Mouse (Mus musculus): Measurements from ENCODE around the gene Atf7ip. TPM values are rescaled to one million over a fixed set of nuclear protein-coding genes. Genes with fewer than 3 reads are reported as not detected.
A peak's percentile ranks its signal among the peaks of the same experiment; 100 is the strongest.

Atf7ip gene
- total RNA-seq, 1 experiment from 2014 or later, result 211 TPM

GRCm38 (mm10) chr6:136517221-136517620 is 11.3 kb downstream of the Atf7ip start:
- no peak for ATAC-seq (ENCODE audit: extremely low read depth, insufficient number of reproducible peaks, low FRiP score, poor library complexity, severe bottlenecking)

GRCm38 (mm10) chr6:136518537-136519246 is 12.7 kb downstream of the Atf7ip start:
- peak; percentile 91 for ATAC-seq (ENCODE audit: extremely low read depth, insufficient number of reproducible peaks, low FRiP score, poor library complexity, severe bottlenecking)

GRCm38 (mm10) chr6:136519254-136519653 is 13.3 kb downstream of the Atf7ip start:
- peak; percentile 33 for ATAC-seq (ENCODE audit: extremely low read depth, insufficient number of reproducible peaks, low FRiP score, poor library complexity, severe bottlenecking)

- ATAC-seq (ENCODE audit: extremely low read depth, insufficient number of reproducible peaks, low FRiP score, poor library complexity, severe bottlenecking), result no peak
These were observed 14.4 kb downstream of the Atf7ip start for GRCm38 (mm10) chr6:136520361-136520760.

- no peak for ATAC-seq (ENCODE audit: extremely low read depth, insufficient number of reproducible peaks, low FRiP score, poor library complexity, severe bottlenecking)
These were observed 15.7 kb downstream of the Atf7ip start for GRCm38 (mm10) chr6:136521681-136522080.

GRCm38 (mm10) chr6:136522658-136523057 is 16.7 kb downstream of the Atf7ip start:
- no peak for ATAC-seq (ENCODE audit: extremely low read depth, insufficient number of reproducible peaks, low FRiP score, poor library complexity, severe bottlenecking)

GRCm38 (mm10) chr6:136524751-136525150 is 18.8 kb downstream of the Atf7ip start:
- ATAC-seq (ENCODE audit: extremely low read depth, insufficient number of reproducible peaks, low FRiP score, poor library complexity, severe bottlenecking), result no peak

GRCm38 (mm10) chr6:136525567-136525966 is 19.6 kb downstream of the Atf7ip start:
- ATAC-seq (ENCODE audit: extremely low read depth, insufficient number of reproducible peaks, low FRiP score, poor library complexity, severe bottlenecking), result no peak

- no peak for ATAC-seq (ENCODE audit: extremely low read depth, insufficient number of reproducible peaks, low FRiP score, poor library complexity, severe bottlenecking)
These were observed 23.2 kb downstream of the Atf7ip start for GRCm38 (mm10) chr6:136529156-136529555.

GRCm38 (mm10) chr6:136531792-136532230 is 25.8 kb downstream of the Atf7ip start:
- ATAC-seq (ENCODE audit: extremely low read depth, insufficient number of reproducible peaks, low FRiP score, poor library complexity, severe bottlenecking), result peak; percentile 63

- ATAC-seq (ENCODE audit: extremely low read depth, insufficient number of reproducible peaks, low FRiP score, poor library complexity, severe bottlenecking), result 0 out of 2 replicates have a peak, but pooled peaks have one; percentile 16
These were observed 26.7 kb downstream of the Atf7ip start for GRCm38 (mm10) chr6:136532535-136533291.

- no peak for ATAC-seq (ENCODE audit: extremely low read depth, insufficient number of reproducible peaks, low FRiP score, poor library complexity, severe bottlenecking)
These were observed 27.8 kb downstream of the Atf7ip start for GRCm38 (mm10) chr6:136533804-136534203.

- no peak for ATAC-seq (ENCODE audit: extremely low read depth, insufficient number of reproducible peaks, low FRiP score, poor library complexity, severe bottlenecking)
These were observed 28.5 kb downstream of the Atf7ip start for GRCm38 (mm10) chr6:136534444-136534843.

GRCm38 (mm10) chr6:136535176-136535575 is 29.2 kb downstream of the Atf7ip start:
- no peak for ATAC-seq (ENCODE audit: extremely low read depth, insufficient number of reproducible peaks, low FRiP score, poor library complexity, severe bottlenecking)

- no peak for ATAC-seq (ENCODE audit: extremely low read depth, insufficient number of reproducible peaks, low FRiP score, poor library complexity, severe bottlenecking)
These were observed 30.2 kb downstream of the Atf7ip start for GRCm38 (mm10) chr6:136536121-136536520.

- ATAC-seq (ENCODE audit: extremely low read depth, insufficient number of reproducible peaks, low FRiP score, poor library complexity, severe bottlenecking), result no peak
These were observed 35.4 kb downstream of the Atf7ip start for GRCm38 (mm10) chr6:136541350-136541749.

- no peak for ATAC-seq (ENCODE audit: extremely low read depth, insufficient number of reproducible peaks, low FRiP score, poor library complexity, severe bottlenecking)
These were observed 36.1 kb downstream of the Atf7ip start for GRCm38 (mm10) chr6:136542105-136542504.

- peak; percentile 53; the same call in 1 of the 2 replicates for ATAC-seq (ENCODE audit: extremely low read depth, insufficient number of reproducible peaks, low FRiP score, poor library complexity, severe bottlenecking)
These were observed 37.2 kb downstream of the Atf7ip start for GRCm38 (mm10) chr6:136543164-136543563.

- ATAC-seq (ENCODE audit: extremely low read depth, insufficient number of reproducible peaks, low FRiP score, poor library complexity, severe bottlenecking), result no peak
These were observed 39.4 kb downstream of the Atf7ip start for GRCm38 (mm10) chr6:136545284-136545870.

- ATAC-seq (ENCODE audit: extremely low read depth, insufficient number of reproducible peaks, low FRiP score, poor library complexity, severe bottlenecking), result no peak
These were observed 40.3 kb downstream of the Atf7ip start for GRCm38 (mm10) chr6:136546286-136546685.
